Mouse (Mus musculus) kidney, adult 2 months (tissue): ENCODE measurements around the gene Ppfibp1.

Source experiments
- CTCF ChIP-seq: fragments of 200-500 bp; conservative IDR thresholded peaks from 2 replicates; pipeline ENCODE4 v1.5.1; 2011; ENCODE audit warnings: low read depth, mild to moderate bottlenecking, control low read depth, low read length, moderate library complexity, mixed read lengths; ENCODE audit not compliant: insufficient read depth, insufficient read length
- POLR2A ChIP-seq: fragments of 200-500 bp; IDR thresholded peaks from one replicate; pipeline ENCODE4 v1.6.1; 2011; ENCODE audit warnings: low read depth, low read length, control low read depth

DNA sequence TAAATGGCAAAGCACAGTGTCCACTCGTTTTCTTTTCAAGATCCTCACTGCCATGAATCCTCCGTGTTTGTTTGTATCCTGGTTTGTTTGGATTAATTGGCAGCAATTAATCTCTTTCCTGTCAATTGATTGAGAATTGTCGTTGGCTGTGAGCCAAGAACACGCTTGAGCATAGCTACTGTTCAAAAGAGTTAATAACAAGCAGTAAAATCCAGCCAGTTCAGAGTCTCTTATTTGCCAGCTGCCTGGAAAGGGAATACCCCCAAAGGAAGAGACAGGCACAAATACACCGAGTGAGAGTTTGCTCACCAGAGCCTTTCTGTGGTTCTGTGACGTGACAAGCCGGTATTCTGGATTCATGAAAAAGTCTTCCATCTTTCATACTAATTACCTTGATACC lies 173.7 kb downstream of the Ppfibp1 start:
- TF ChIP-seq POLR2A (no peak), CTCF (no peak)
